Mouse (Mus musculus) brain, embryonic 14.5 days (tissue): ENCODE measurements at regions not wholly inside any gene's neighbourhood (a gene's known extent, or its start where the extent isn't known, plus 50 kb on each side); places are given as distances from the start of the nearest gene placed in this dataset.

Source experiments
- CTCF ChIP-seq: fragments of 200-500 bp; IDR thresholded peaks from 2 replicates; pipeline ENCODE4 v1.5.1; 2012; ENCODE audit warnings: inconsistent platforms, mild to moderate bottlenecking, moderate library complexity, borderline replicate concordance; ENCODE audit not compliant: insufficient read depth, insufficient read length; ENCODE audit errors: extremely low read depth
- POLR2A ChIP-seq: fragments of 200-500 bp; IDR thresholded peaks from 2 replicates; pipeline ENCODE4 v1.6.1; 2012; ENCODE audit warnings: mild to moderate bottlenecking, inconsistent platforms, borderline replicate concordance; ENCODE audit not compliant: poor library complexity, insufficient read depth, insufficient read length, severe bottlenecking; ENCODE audit errors: extremely low read depth

DNA sequence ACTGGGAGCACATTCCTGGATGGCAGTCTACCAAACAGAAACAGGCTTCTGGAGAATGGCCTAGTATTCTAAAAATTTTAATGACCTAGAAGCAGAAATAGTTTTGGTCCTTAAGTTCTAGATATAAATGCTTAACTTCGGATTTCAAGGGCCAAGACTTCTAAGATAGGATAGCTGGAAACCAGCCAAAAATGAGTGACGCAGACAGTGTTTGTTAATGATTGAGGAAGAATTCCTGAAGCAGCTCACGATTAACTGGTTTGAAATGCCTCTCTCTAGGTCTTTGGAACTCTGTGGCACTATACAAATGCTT lies 213.9 kb upstream of the Gm5148 start:
- TF ChIP-seq POLR2A (no peak), CTCF (no peak)
